Mouse (Mus musculus): ENCODE data around the gene Nr0b2.

GRCm38 (mm10) chr4:133504300-133504699, 48.9 kb upstream of the Nr0b2 start:
- TF ChIP-seq POLR2A (IDR thresholded peaks at IDR 0.05; ENCODE audit: borderline replicate concordance, control insufficient read depth, low read depth, low read length) = no peak
- no peak for TF ChIP-seq CTCF (IDR thresholded peaks at IDR 0.05; ENCODE audit: control insufficient read depth, insufficient read depth, low read length)
